Mouse (Mus musculus) limb, embryonic 14.5 days (tissue): ENCODE measurements at regions not wholly inside any gene's neighbourhood (a gene's known extent, or its start where the extent isn't known, plus 50 kb on each side); places are given as distances from the start of the nearest gene placed in this dataset.

Source experiments
- ATAC-seq: fragments of 200-750 bp; cut with Nextera tagmentation; 2 replicates; pipeline ENCODE4 v1.8.0; 2017; ENCODE audit warnings: low read depth, moderate number of reproducible peaks, moderate TSS enrichment; ENCODE audit not compliant: low FRiP score
- DNase-seq: peaks from one replicate; pipeline ENCODE4 v3.0.0-alpha.2; 2015; ENCODE audit warnings: low spot score
- H3K27ac ChIP-seq: fragments of 300-500 bp; sonication (generic); replicated peaks from 2 replicates; pipeline ENCODE4 v1.5.1; 2014; ENCODE audit warnings: low read depth, mild to moderate bottlenecking, low read length, moderate library complexity, mixed read lengths
- H3K27me3 ChIP-seq: fragments of 300-500 bp; sonication (generic); 2 replicates; pipeline ENCODE4 v1.6.1; 2014; ENCODE audit warnings: low read length, mixed read lengths; ENCODE audit not compliant: control insufficient read depth, insufficient read depth
- H3K36me3 ChIP-seq: fragments of 300-500 bp; sonication (generic); 2 replicates; pipeline ENCODE4 v1.6.1; 2014; ENCODE audit warnings: mild to moderate bottlenecking, low read length, moderate library complexity, mixed read lengths; ENCODE audit not compliant: control insufficient read depth, insufficient read depth
- H3K4me1 ChIP-seq: fragments of 300-500 bp; sonication (generic); 2 replicates; pipeline ENCODE4 v1.6.1; 2014; ENCODE audit warnings: antibody characterized with exemption, low read length, mixed read lengths; ENCODE audit not compliant: control insufficient read depth, insufficient read depth
- H3K4me2 ChIP-seq: fragments of 300-500 bp; sonication (generic); replicated peaks from 2 replicates; pipeline ENCODE4 v1.6.1; 2014; ENCODE audit warnings: low read depth, mild to moderate bottlenecking, low read length, moderate library complexity; ENCODE audit not compliant: severe bottlenecking
- H3K4me3 ChIP-seq: fragments of 300-500 bp; sonication (generic); replicated peaks from 2 replicates; pipeline ENCODE4 v1.5.1; 2014; ENCODE audit warnings: low read length
- H3K9ac ChIP-seq: fragments of 300-500 bp; sonication (generic); 2 replicates; pipeline ENCODE4 v1.6.1; 2014; ENCODE audit warnings: mild to moderate bottlenecking, low read depth, low read length, moderate library complexity; ENCODE audit not compliant: severe bottlenecking
- H3K9me3 ChIP-seq: fragments of 300-500 bp; sonication (generic); 2 replicates; pipeline ENCODE4 v1.6.1; 2016; ENCODE audit warnings: low read length; ENCODE audit not compliant: control insufficient read depth
- POLR2A ChIP-seq: fragments of 200-500 bp; IDR thresholded peaks from 2 replicates; pipeline ENCODE4 v1.8.0; 2012; ENCODE audit warnings: inconsistent platforms, mild to moderate bottlenecking, moderate library complexity, borderline replicate concordance; ENCODE audit not compliant: insufficient read depth, insufficient read length; ENCODE audit errors: extremely low read depth
- WGBS: fragments of 180-500 bp; shearing (Covaris S2); extraction: QIAGEN DNeasy Blood & Tissue Kit; methylation state at CpG from one replicate; pipeline ENCODE4 v1.1.7; 2014; 5-methylcytosine and 5-hydroxymethylcytosine counted together

DNA sequence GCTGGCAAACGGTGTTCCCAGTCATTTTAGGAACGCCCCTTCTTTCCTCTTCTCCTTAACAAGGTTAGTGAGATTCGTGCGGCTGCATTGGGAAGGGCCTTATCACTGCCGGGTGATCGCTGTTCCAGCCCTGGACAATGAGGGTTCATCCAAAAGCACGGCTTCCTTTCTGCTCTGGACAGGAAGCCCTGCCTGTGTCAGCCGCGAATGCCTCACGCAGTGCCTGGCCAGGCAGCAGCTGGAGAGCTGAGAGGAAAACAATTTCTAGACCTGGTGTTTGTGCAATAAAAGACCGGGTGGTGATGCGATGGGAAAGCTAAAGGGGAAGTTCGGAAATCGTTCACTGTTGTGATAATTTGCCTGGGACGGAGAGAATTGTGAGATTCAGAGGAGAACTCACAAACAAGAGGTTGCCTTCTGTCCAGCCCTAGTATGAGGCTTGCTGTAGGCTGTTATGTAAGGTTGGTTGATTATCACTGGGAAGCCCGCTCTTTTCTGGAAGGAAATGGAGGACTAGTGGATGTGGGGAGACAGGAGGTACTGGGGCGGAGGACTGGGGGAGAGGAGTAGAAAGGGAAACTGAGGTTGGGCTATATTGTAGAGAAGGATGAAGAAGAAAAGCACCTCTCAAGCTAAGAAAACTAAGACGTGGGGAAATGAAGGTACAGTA, 83.1 kb upstream of the Cav2 start:
- no peak overlapping the region for H3K9ac ChIP-seq
- no peak overlapping the region for H3K27ac ChIP-seq
- H3K9me3 ChIP-seq: no peaks in the 10 kb centered on the region
- no peaks in the 10 kb centered on the region for H3K27me3 ChIP-seq
- ATAC-seq: no peak
- H3K36me3 ChIP-seq: no peaks in the 10 kb centered on the region
- TF ChIP-seq POLR2A: no peak
- no peak overlapping the region for H3K4me3 ChIP-seq
- DNase-seq: no peak
- H3K4me1 ChIP-seq: no peaks in the 10 kb centered on the region
- WGBS: 67% methylated on average over 18 of the region's 18 CpGs
- H3K4me2 ChIP-seq: no peak overlapping the region

- no peak for TF ChIP-seq POLR2A
- no peak overlapping the region for H3K9ac ChIP-seq
- 67% methylated on average over 9 of the region's 9 CpGs for WGBS
- ATAC-seq (no peak), DNase-seq (no peak)
- H3K4me2 ChIP-seq: no peak overlapping the region
- no peaks in the 10 kb centered on the region for H3K4me1 ChIP-seq
- H3K4me3 ChIP-seq: no peak overlapping the region
- no peaks in the 10 kb centered on the region for H3K27me3 ChIP-seq
- no peak overlapping the region for H3K27ac ChIP-seq
- no peaks in the 10 kb centered on the region for H3K9me3 ChIP-seq
- no peaks in the 10 kb centered on the region for H3K36me3 ChIP-seq
These were observed 82.1 kb upstream of the Cav2 start for GRCm38 (mm10) chr6:17198876-17199275.

- no peaks in the 10 kb centered on the region for H3K36me3 ChIP-seq
- 70% methylated on average over 6 of the region's 6 CpGs for WGBS
- no peak overlapping the region for H3K4me3 ChIP-seq
- no peaks in the 10 kb centered on the region for H3K9me3 ChIP-seq
- ATAC-seq (no peak), DNase-seq (no peak)
- no peak overlapping the region for H3K27ac ChIP-seq
- no peak overlapping the region for H3K4me2 ChIP-seq
- H3K4me1 ChIP-seq: no peaks in the 10 kb centered on the region
- no peaks in the 10 kb centered on the region for H3K27me3 ChIP-seq
- no peak for TF ChIP-seq POLR2A
- H3K9ac ChIP-seq: no peak overlapping the region
These were observed 78.9 kb upstream of the Cav2 start for GRCm38 (mm10) chr6:17201916-17202636.

DNA sequence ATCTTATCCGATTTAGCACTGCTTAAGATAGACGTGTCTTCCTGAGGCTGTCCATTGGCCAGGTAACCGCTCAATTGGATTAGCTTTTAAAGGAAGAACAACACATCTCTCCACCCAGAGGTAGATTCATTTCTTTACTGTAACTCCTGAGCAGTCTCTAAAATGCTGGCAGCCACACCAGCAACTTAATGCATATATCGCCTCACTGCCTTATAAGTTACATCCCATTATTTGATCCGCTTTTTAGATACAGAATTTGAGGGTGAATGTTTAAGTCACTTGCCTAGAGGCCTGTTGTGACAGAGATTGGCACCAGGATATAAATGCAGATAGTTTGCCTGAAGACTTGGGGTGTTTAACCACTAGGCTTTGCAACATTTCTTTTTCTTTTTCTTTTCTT, 77.7 kb upstream of the Cav2 start:
- no peak overlapping the region for H3K9ac ChIP-seq
- DNase-seq (no peak), ATAC-seq (no peak)
- no peak overlapping the region for H3K4me2 ChIP-seq
- WGBS: 96% methylated on average over 5 of the region's 5 CpGs
- no peaks in the 10 kb centered on the region for H3K9me3 ChIP-seq
- H3K27ac ChIP-seq: no peak overlapping the region
- TF ChIP-seq POLR2A: no peak
- H3K4me1 ChIP-seq: no peaks in the 10 kb centered on the region
- H3K4me3 ChIP-seq: no peak overlapping the region
- no peaks in the 10 kb centered on the region for H3K36me3 ChIP-seq
- no peaks in the 10 kb centered on the region for H3K27me3 ChIP-seq

DNA sequence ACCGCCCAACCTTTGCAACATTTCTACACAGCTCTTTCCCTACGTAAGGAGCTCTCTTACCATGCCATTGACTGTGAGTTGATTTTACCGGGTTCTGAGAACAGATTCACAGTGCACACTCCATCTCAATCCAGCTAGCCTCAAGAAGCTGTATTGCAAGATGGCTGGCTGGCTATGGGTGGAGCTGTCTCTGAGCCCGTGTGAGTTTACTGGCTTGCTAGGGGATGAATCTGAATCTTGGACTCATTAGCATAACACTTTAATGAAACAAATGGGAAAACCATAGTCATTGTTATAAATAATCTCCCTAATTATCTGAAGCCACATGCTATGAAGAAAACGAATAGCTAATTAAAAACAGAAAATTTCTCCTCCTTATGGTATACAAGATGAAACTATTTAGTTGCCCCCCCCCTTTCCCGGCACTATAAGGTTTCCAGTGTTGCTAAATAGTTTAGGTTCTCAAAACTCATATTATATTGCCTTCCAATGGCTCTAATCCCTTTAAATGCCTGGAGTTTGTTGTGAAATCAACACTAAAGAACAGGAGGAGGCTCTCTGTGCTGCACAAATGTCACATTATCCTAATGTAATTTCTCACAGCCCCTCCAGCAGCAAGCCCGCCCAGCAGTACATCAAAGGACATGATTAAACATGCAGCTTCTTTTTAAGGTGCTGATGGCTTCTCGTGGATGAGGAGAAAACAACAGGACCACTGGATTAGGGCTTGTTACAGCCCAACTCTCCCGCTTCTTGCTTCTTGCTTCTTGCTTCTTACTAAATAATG, 76.9 kb upstream of the Cav2 start:
- Histone ChIP-seq H3K4me3 (no peak overlapping the region), H3K27ac (no peak overlapping the region), H3K9ac (no peak overlapping the region), H3K4me1 (no peaks in the 10 kb centered on the region), H3K4me2 (no peak overlapping the region), H3K27me3 (no peaks in the 10 kb centered on the region), H3K36me3 (no peaks in the 10 kb centered on the region), H3K9me3 (no peaks in the 10 kb centered on the region)
- ATAC-seq: no peak
- 55% methylated on average over 9 of the region's 9 CpGs for WGBS
- TF ChIP-seq POLR2A: no peak
- no peak for DNase-seq
